ENCODE assay signal across 20 mouse cellular contexts in the genomic region with DNA sequence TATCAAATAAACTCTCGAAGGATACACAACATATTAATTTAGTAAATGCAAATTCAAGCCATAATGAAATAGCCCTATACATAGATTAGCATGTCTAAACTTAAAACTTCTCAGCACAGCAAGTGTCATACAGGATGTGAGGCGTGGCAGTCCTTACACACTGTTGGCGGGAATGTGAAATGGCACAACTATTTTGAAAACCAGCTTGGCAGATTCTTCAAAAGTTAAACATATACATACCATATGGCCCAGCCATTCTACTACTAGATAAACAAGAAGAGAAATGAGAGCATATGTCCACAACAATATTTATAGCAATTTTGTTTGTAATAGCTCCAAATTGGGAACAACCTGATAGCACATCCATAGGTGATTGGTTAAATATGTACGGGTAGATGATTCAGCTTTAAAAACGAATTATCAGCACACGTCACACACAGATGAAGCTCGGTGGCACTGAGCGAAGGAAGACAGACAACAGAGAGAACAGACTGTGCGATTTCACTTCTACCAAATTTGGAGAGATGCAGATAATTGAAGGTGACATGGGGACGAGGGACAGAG.
"Had no signal": no experiment of that assay in that cellular context is flagged by ENCODE, and none has a peak within 500 bp of the region (broad histone marks: within the 10 kb centered on the region; RNA-seq: fewer than 3 reads in every experiment).

No protein-coding gene starts in this region.

- H3K4me3 ChIP-seq: layer of hippocampus, adult 2 months; limb, embryonic 10.5 days; limb, embryonic 13.5 days; liver, embryonic 13.5 days; midbrain, embryonic 10.5 days; midbrain, embryonic 13.5 days; neural tube, embryonic 12.5 days; neural tube, embryonic 15.5 days had no signal

- H3K9me3 ChIP-seq: limb, embryonic 10.5 days; limb, embryonic 13.5 days; liver, embryonic 13.5 days; midbrain, embryonic 10.5 days; midbrain, embryonic 13.5 days; neural tube, embryonic 12.5 days; neural tube, embryonic 15.5 days had no signal

- H3K9ac ChIP-seq: limb, embryonic 13.5 days; liver, embryonic 13.5 days; midbrain, embryonic 13.5 days; neural tube, embryonic 12.5 days; neural tube, embryonic 15.5 days had no signal

- H3K27me3 ChIP-seq: limb, embryonic 13.5 days; liver, embryonic 13.5 days; midbrain, embryonic 13.5 days; neural tube, embryonic 12.5 days; neural tube, embryonic 15.5 days had no signal

- H3K4me1 ChIP-seq: limb, embryonic 13.5 days; liver, embryonic 13.5 days; midbrain, embryonic 13.5 days; neural tube, embryonic 12.5 days; neural tube, embryonic 15.5 days had no signal

- H3K27ac ChIP-seq: kidney, postnatal 0 days; layer of hippocampus, adult 2 months; limb, embryonic 10.5 days; limb, embryonic 13.5 days; liver, embryonic 13.5 days; macrophage; midbrain, embryonic 10.5 days; midbrain, embryonic 13.5 days; neural tube, embryonic 12.5 days; neural tube, embryonic 15.5 days; stomach, postnatal 0 days had no signal

- ATAC-seq: midbrain, embryonic 13.5 days; midbrain, embryonic 16.5 days had no signal

- DNase-seq: kidney, adult 2 months; kidney, postnatal 25 days; layer of hippocampus, adult 9-11 months; liver, embryonic 13.5 days; lung, adult 2 months; right cerebral cortex, adult 18-20 months; right cerebral cortex, postnatal 14 days; right cerebral cortex, postnatal 4 days; thymus, postnatal 25 days had no signal

- H3K4me2 ChIP-seq: limb, embryonic 13.5 days; liver, embryonic 13.5 days; midbrain, embryonic 13.5 days; neural tube, embryonic 12.5 days; neural tube, embryonic 15.5 days had no signal

- H3K36me3 ChIP-seq: limb, embryonic 10.5 days; limb, embryonic 13.5 days; liver, embryonic 13.5 days; midbrain, embryonic 10.5 days; midbrain, embryonic 13.5 days; neural tube, embryonic 12.5 days; neural tube, embryonic 15.5 days had no signal
